Mouse (Mus musculus): ENCODE data around the gene Ptprr.

DNA sequence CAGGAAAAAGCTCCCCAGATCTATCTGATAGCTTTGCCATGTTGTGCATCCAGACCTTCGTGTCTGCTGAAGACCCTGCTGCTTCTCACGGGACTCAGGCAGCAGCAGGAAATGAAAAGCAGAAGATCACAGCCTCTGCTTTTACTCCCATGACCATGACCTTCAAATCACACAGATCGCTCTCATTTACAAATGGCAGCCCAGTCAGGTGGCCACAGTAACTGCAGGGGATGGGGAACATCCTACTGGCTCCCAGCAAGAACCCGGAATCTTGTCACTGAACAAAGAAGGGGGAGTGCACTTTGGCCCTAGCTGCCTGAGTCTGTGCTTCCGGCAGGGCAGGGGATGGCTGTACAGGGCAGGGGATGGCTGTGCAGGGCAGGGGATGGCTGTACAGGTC, 217.3 kb downstream of the Ptprr start:
- TF ChIP-seq CTCF (IDR thresholded peaks at IDR 0.05; ENCODE audit: low read depth) (no peak), EP300 (optimal IDR thresholded peaks at IDR 0.05) (no peak)
